Mouse (Mus musculus) NIH3T3 (cell line): ENCODE results near the gene Vmn2r24.
"Not testable (repeated sequence)": the region's sequence is repeated elsewhere in the genome, so short reads cannot be mapped to it uniquely, and the experiment has no call there.

Experiments used
- DNase-seq: peaks from one replicate; pipeline ENCODE4 v3.0.0-alpha.2; 2012; ENCODE audit warnings: low read depth

Vmn2r24 gene

GRCm38 (mm10) chr6:123778579-123778978 is at the start of gene Vmn2r24:
TSS of gene Vmn2r24 (plus strand) at chr6:123778879.
- DNase-seq, result no peak

DNA sequence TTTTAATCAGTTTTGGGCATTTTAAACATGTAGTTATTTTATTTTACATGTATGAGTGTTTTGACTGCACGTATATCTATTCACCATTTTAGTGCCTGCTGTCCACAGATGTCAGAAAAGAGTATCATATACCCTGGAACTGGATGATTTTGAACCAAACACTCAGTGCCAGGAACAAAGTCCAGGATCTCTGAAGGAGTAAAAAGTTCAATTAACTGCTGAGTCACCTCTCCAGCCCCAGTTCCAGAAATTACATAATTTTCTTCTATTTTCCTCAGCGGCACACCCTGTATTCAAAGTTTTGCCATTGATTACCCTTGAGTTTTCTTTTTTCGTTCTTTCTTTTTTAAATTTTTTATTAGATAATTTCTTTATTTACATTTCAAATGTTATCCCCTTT is 8.6 kb upstream of the Vmn2r24 start:
- no peak for DNase-seq

DNA sequence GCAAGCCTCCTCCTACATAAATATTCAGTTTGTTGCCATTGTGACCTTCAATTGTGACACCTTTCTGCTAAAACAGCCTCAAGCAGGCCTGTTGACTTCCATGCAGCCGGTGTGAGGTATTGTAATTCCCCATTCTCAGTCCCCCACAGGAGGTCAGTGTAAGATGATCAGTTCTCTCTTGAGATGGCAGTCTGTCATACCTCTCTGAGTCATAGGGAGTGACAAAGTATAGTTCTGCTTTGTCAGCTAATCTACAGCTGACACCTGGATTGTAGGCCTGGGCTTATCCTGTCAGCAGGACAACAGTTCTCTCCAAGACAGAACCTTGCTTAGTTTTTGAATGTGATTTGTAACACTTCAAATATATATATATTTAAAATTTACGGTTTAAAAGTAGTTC is 6.2 kb downstream of the Vmn2r24 start:
- no peak for DNase-seq

GRCm38 (mm10) chr6:123793746-123794145 is 15.1 kb downstream of the Vmn2r24 start:
- no peak for DNase-seq

DNA sequence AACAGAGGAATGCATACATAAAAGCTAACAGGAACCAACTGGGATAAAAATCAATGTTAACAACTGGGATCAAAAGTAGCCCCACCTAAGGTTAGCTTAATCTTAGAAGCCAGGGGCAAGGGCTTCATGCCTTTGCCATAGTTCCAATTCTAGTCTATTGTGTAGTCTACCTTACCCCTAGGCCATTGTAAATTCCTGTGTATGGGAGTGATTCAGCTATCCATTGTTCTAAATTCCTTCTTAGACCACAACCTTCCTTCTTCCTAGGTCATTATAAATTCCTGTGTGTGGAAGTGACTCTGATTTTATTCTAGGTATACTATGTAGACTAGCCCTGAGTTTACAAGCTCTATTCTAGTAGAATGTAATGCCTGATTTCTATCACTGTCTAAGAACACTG is 31.6 kb downstream of the Vmn2r24 start:
- not testable (repeated sequence) for DNase-seq

DNA sequence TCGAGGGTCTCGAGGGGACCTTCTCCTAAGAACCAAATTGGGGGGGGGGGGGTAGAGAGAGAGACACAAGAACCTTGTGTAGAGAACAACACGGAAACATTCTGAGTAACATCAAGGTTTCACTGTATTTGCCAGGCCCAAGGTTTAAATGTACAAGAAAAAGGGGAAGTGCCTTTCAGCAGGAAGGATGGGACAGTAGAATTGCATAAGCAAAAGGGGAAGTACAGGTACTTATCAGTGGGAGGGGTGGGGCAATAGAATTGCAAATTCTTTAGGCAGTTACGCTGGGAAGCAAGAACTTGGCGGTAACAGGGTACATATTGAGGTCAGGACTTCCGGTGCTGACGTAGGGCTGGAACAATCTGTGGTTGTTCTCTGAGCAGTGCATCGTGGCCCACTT is 41.3 kb downstream of the Vmn2r24 start:
- no peak for DNase-seq

GRCm38 (mm10) chr6:123853363-123853762 is 74.7 kb downstream of the Vmn2r24 start, which contains the start of gene Vmn2r25:
TSS of gene Vmn2r25 (minus strand) at chr6:123853463.
- DNase-seq, result not testable (repeated sequence)
